Mouse (Mus musculus): ENCODE data around the gene Oxnad1.

The Oxnad1 gene

GRCm38 (mm10) chr14:32145401-32145800 lies 60.2 kb downstream of the Oxnad1 start:
- no peak for DNase-seq (ENCODE audit: low spot score in 2 of 2)

- DNase-seq (ENCODE audit: low spot score in 2 of 2): peak; percentile 21 to 36
Measured at GRCm38 (mm10) chr14:32145809-32146511, 60.8 kb downstream of the Oxnad1 start.

- DNase-seq (ENCODE audit: low spot score in 2 of 2): no peak
Measured at GRCm38 (mm10) chr14:32146578-32146977, 61.4 kb downstream of the Oxnad1 start.

- no peak for DNase-seq (ENCODE audit: low spot score in 2 of 2)
Measured at GRCm38 (mm10) chr14:32150872-32151271, 65.7 kb downstream of the Oxnad1 start.

GRCm38 (mm10) chr14:32152243-32152965 lies 67.2 kb downstream of the Oxnad1 start:
- no peak for DNase-seq (ENCODE audit: low spot score in 2 of 2)
